Mouse (Mus musculus) thymus, postnatal 0 days (tissue): ENCODE measurements around the gene B3galnt2. TPM values are rescaled to one million over a fixed set of nuclear protein-coding genes. Genes with fewer than 3 reads are reported as not detected.

Experiments
- polyA plus RNA-seq: library from polyadenylated mRNA; unstranded; fragments of >200 nt; fragmentation: Nextera tagmentation; extraction: Ambion mirVana; gene quantifications from 2 replicates; pipeline ENCODE4 v1.2.1, GENCODE M21; 2015

Gene B3galnt2
- polyA plus RNA-seq, 1 experiment from 2014 or later: 29.0 TPM

Other genes starting within 250 kb of the B3galnt2 start
- gene Gng4, start 170.4 kb upstream of the B3galnt2 start, polyA plus RNA-seq: 0.05 and 0.60 TPM in 2 replicates
- gene Tbce, start 85.2 kb downstream of the B3galnt2 start, polyA plus RNA-seq: 54.5 and 58.9 TPM in 2 replicates
- 55.5 and 75.2 TPM in 2 replicates for gene Arid4b, start 108.8 kb downstream of the B3galnt2 start, polyA plus RNA-seq
- 55.0 and 60.3 TPM in 2 replicates for gene Ggps1, start 109.0 kb downstream of the B3galnt2 start, polyA plus RNA-seq